Mouse (Mus musculus) E14TG2a.4 (cell line): ENCODE measurements at regions not wholly inside any gene's neighbourhood (a gene's known extent, or its start where the extent isn't known, plus 50 kb on each side); places are given as distances from the start of the nearest gene placed in this dataset.

Experiments
- H3K27me3 ChIP-seq: 2 replicates; pipeline ENCODE4 v1.6.1; 2014; ENCODE audit warnings: low read length, control low read depth; ENCODE audit not compliant: insufficient read depth
- H3K36me3 ChIP-seq: 2 replicates; pipeline ENCODE4 v1.6.1; 2014; ENCODE audit warnings: low read length, control low read depth; ENCODE audit not compliant: insufficient read depth
- H3K4me1 ChIP-seq: replicated peaks from 2 replicates; pipeline ENCODE4 v1.6.1; 2014; ENCODE audit warnings: low read depth, low read length, control low read depth
- H3K4me3 ChIP-seq: replicated peaks from 2 replicates; pipeline ENCODE4 v1.5.1; 2014; ENCODE audit warnings: mild to moderate bottlenecking, low read length
- H3K9me3 ChIP-seq: 2 replicates; pipeline ENCODE4 v1.6.1; 2014; ENCODE audit warnings: low read length, control low read depth
- CTCF ChIP-seq: conservative IDR thresholded peaks from 2 replicates; pipeline ENCODE4 v1.5.1; 2014; ENCODE audit warnings: low read length
- NANOG ChIP-seq: IDR thresholded peaks from 2 replicates; pipeline ENCODE4 v1.6.1; 2014; ENCODE audit warnings: borderline replicate concordance, low read length, mixed read lengths
- POU5F1 ChIP-seq: IDR thresholded peaks from 2 replicates; pipeline ENCODE4 v1.6.1; 2014; ENCODE audit warnings: low read length, borderline replicate concordance

GRCm38 (mm10) chr19:48090393-48090792, 115.4 kb upstream of the Sorcs3 start:
- peaks cover 11% of the 10 kb centered on the region for H3K9me3 ChIP-seq
- no peaks in the 10 kb centered on the region for H3K4me1 ChIP-seq
- no peaks in the 10 kb centered on the region for H3K36me3 ChIP-seq
- peak; percentile 41 for TF ChIP-seq CTCF
- no peak for TF ChIP-seq NANOG
- H3K27me3 ChIP-seq = no peaks in the 10 kb centered on the region
- no peak overlapping the region for H3K4me3 ChIP-seq

- no peak for TF ChIP-seq POU5F1
- TF ChIP-seq NANOG = no peak
- no peak for TF ChIP-seq CTCF
- no peaks in the 10 kb centered on the region for H3K4me1 ChIP-seq
- H3K27me3 ChIP-seq = no peaks in the 10 kb centered on the region
- H3K36me3 ChIP-seq = no peaks in the 10 kb centered on the region
- H3K4me3 ChIP-seq = no peak overlapping the region
- H3K9me3 ChIP-seq = peaks cover 8% of the 10 kb centered on the region
Measured at GRCm38 (mm10) chr19:48097363-48097762, 108.5 kb upstream of the Sorcs3 start.

- H3K27me3 ChIP-seq = no peaks in the 10 kb centered on the region
- TF ChIP-seq NANOG (no peak), POU5F1 (no peak), CTCF (no peak)
- H3K4me1 ChIP-seq = no peaks in the 10 kb centered on the region
- H3K9me3 ChIP-seq = peaks cover 8% of the 10 kb centered on the region
- H3K36me3 ChIP-seq = no peaks in the 10 kb centered on the region
- no peak overlapping the region for H3K4me3 ChIP-seq
Measured at GRCm38 (mm10) chr19:48097942-48098596, 107.8 kb upstream of the Sorcs3 start.

GRCm38 (mm10) chr19:48100991-48101390, 104.8 kb upstream of the Sorcs3 start:
- TF ChIP-seq NANOG = no peak
- TF ChIP-seq POU5F1 = no peak
- TF ChIP-seq CTCF = no peak
- Histone ChIP-seq H3K9me3 (no peaks in the 10 kb centered on the region), H3K4me1 (no peaks in the 10 kb centered on the region)

GRCm38 (mm10) chr19:48115155-48115554, 90.7 kb upstream of the Sorcs3 start:
- TF ChIP-seq POU5F1 = no peak
- no peak for TF ChIP-seq CTCF
- TF ChIP-seq NANOG = no peak
- H3K4me1 ChIP-seq = no peaks in the 10 kb centered on the region
- no peaks in the 10 kb centered on the region for H3K9me3 ChIP-seq
- no peak overlapping the region for H3K4me3 ChIP-seq
- no peaks in the 10 kb centered on the region for H3K27me3 ChIP-seq
- no peaks in the 10 kb centered on the region for H3K36me3 ChIP-seq

More at GRCm38 (mm10) chr19:48100991-48101390, 104.8 kb upstream of the Sorcs3 start:
- H3K4me3 ChIP-seq = no peak overlapping the region
- no peaks in the 10 kb centered on the region for H3K36me3 ChIP-seq
- no peaks in the 10 kb centered on the region for H3K27me3 ChIP-seq

GRCm38 (mm10) chr19:48115728-48116127, 90.1 kb upstream of the Sorcs3 start:
- Histone ChIP-seq H3K4me3 (no peak overlapping the region), H3K27me3 (no peaks in the 10 kb centered on the region), H3K4me1 (no peaks in the 10 kb centered on the region), H3K9me3 (no peaks in the 10 kb centered on the region), H3K36me3 (no peaks in the 10 kb centered on the region)
- no peak for TF ChIP-seq POU5F1
- no peak for TF ChIP-seq NANOG
- TF ChIP-seq CTCF = no peak

- no peaks in the 10 kb centered on the region for H3K27me3 ChIP-seq
- no peaks in the 10 kb centered on the region for H3K36me3 ChIP-seq
- no peaks in the 10 kb centered on the region for H3K4me1 ChIP-seq
- no peaks in the 10 kb centered on the region for H3K9me3 ChIP-seq
- no peak overlapping the region for H3K4me3 ChIP-seq
- no peak for TF ChIP-seq CTCF
- TF ChIP-seq NANOG = no peak
- TF ChIP-seq POU5F1 = no peak
Measured at GRCm38 (mm10) chr19:48116689-48117088, 89.1 kb upstream of the Sorcs3 start.

GRCm38 (mm10) chr19:48117646-48118045, 88.2 kb upstream of the Sorcs3 start:
- TF ChIP-seq POU5F1 (no peak), CTCF (no peak), NANOG (no peak)
- Histone ChIP-seq H3K4me3 (no peak overlapping the region), H3K4me1 (no peaks in the 10 kb centered on the region), H3K9me3 (no peaks in the 10 kb centered on the region), H3K36me3 (no peaks in the 10 kb centered on the region), H3K27me3 (no peaks in the 10 kb centered on the region)

- Histone ChIP-seq H3K27me3 (no peaks in the 10 kb centered on the region; the same call in 1 of the 2 replicates), H3K4me1 (0 out of 2 replicates have a peak, but pooled peaks cover 4% of the 10 kb centered on the region), H3K4me3 (no peak overlapping the region), H3K36me3 (no peaks in the 10 kb centered on the region), H3K9me3 (no peaks in the 10 kb centered on the region)
- TF ChIP-seq POU5F1 (no peak), NANOG (no peak), CTCF (no peak)
Measured at GRCm38 (mm10) chr19:48122281-48122680, 83.5 kb upstream of the Sorcs3 start.
